Mouse (Mus musculus) cerebellum, adult 2 months (tissue): Measurements from ENCODE around the gene Noxa1.

Source experiments
- CTCF ChIP-seq: fragments of 200-500 bp; IDR thresholded peaks from 2 replicates; pipeline ENCODE4 v1.5.1; 2011; ENCODE audit warnings: low read depth, mild to moderate bottlenecking, control low read depth, low read length, moderate library complexity, borderline replicate concordance; ENCODE audit not compliant: insufficient read depth
- POLR2A ChIP-seq: fragments of 200-500 bp; IDR thresholded peaks from 2 replicates; pipeline ENCODE4 v1.6.1; 2011; ENCODE audit warnings: low read length, control low read depth, borderline replicate concordance; ENCODE audit not compliant: insufficient read depth

DNA sequence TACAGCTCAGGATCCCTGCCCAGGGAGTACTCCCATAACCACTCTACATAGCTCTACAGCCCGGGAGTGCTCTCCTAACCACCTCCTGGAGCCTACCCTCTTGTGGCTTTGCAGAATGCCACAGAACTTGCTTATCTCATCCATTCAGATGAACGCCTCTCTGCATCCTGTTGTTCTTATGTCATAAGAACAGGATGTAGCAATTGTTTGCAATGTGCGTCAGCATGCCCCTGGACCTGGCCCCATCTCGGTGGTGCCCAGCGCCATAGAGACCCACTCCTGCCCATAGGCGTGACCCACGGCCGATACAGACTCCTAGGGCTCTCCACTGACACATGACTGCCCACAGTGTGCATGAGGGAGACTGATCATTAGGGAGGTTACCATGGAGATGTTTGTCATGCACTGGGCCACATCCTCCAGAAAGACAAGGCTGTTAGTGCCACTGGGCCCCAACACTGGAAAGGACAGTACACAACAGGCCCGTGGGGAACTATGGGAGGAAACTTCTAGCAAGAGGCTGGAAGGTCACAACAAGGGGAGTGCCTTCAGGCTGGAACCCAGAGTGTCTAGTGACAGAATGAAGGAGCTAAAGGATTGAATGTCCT is 16.3 kb upstream of the Noxa1 start:
- TF ChIP-seq POLR2A (no peak), CTCF (no peak)
